Mouse (Mus musculus): ENCODE measurements around the gene Zfp524. TPM values are rescaled to one million over a fixed set of nuclear protein-coding genes. Genes with fewer than 3 reads are reported as not detected.

Zfp524 gene
- polyA plus RNA-seq, 1 experiment from 2014 or later, result 8.9 TPM

DNA sequence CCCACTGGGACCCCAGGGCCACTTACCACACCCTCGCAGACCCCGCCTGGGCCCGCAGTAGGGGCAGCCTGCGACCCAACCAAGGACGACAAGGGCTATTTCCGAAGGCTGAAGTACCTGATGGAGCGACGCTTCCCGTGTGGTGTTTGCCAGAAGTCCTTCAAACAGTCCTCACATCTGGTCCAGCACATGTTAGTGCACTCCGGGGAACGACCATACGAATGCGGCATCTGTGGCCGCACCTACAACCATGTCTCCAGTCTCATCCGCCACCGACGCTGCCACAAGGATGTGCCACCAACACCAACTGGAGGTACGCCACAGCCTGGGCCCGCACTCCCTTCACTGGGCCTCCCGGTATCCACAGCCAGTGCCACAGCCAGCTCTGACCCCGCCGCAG is 15.3 kb downstream of the Zfp524 start:
- peaks cover 69% of the 10 kb centered on the region for H3K36me3 ChIP-seq (replicated peaks; ENCODE audit: control insufficient read depth, insufficient read depth)
- 97% methylated on average over 22 of the region's 22 CpGs for WGBS
- 0 out of 2 replicates have a peak overlapping the region, but pooled peaks have one; percentile 7 for H3K4me3 ChIP-seq (replicated peaks; ENCODE audit: low read length)
- H3K4me1 ChIP-seq (replicated peaks; ENCODE audit: control insufficient read depth, insufficient read depth, low read length), result no peaks in the 10 kb centered on the region
- DNase-seq (ENCODE audit: low spot score), result no peak
- H3K27me3 ChIP-seq (ENCODE audit: control insufficient read depth, insufficient read depth, low read length), result no peaks in the 10 kb centered on the region
- H3K27ac ChIP-seq, result no peak overlapping the region
- no peak for ATAC-seq (ENCODE audit: low FRiP score)
- peaks cover 26% of the 10 kb centered on the region for H3K9me3 ChIP-seq (ENCODE audit: control insufficient read depth, low read length)
- no peak overlapping the region for H3K9ac ChIP-seq
- no peak overlapping the region for H3K4me2 ChIP-seq (replicated peaks)

DNA sequence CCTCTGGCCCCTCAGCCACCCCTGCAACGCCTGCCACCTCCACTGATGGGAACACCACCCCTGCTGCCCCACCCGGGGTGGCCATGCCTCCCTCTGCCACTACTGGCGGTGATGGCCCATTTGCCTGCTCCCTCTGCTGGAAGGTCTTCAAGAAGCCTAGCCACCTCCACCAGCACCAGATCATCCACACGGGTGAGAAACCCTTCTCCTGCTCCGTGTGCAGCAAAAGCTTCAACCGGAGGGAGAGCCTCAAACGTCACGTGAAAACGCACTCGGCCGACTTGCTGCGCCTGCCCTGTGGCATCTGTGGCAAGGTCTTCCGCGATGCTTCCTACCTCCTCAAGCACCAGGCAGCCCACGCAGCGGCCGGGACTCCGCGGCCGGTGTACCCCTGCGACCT is 15.7 kb downstream of the Zfp524 start:
- no peak for DNase-seq (ENCODE audit: low spot score)
- 93% methylated on average over 21 of the region's 21 CpGs for WGBS
- H3K27ac ChIP-seq, result no peak overlapping the region
- H3K27me3 ChIP-seq (ENCODE audit: control insufficient read depth, insufficient read depth, low read length), result no peaks in the 10 kb centered on the region
- H3K4me1 ChIP-seq (replicated peaks; ENCODE audit: control insufficient read depth, insufficient read depth, low read length), result no peaks in the 10 kb centered on the region
- H3K9me3 ChIP-seq (ENCODE audit: control insufficient read depth, low read length), result peaks cover 26% of the 10 kb centered on the region
- H3K4me3 ChIP-seq (replicated peaks; ENCODE audit: low read length), result 0 out of 2 replicates have a peak overlapping the region, but pooled peaks have one; percentile 7
- peaks cover 72% of the 10 kb centered on the region for H3K36me3 ChIP-seq (replicated peaks; ENCODE audit: control insufficient read depth, insufficient read depth)
- no peak overlapping the region for H3K4me2 ChIP-seq (replicated peaks)
- no peak overlapping the region for H3K9ac ChIP-seq
- ATAC-seq (ENCODE audit: low FRiP score), result no peak

DNA sequence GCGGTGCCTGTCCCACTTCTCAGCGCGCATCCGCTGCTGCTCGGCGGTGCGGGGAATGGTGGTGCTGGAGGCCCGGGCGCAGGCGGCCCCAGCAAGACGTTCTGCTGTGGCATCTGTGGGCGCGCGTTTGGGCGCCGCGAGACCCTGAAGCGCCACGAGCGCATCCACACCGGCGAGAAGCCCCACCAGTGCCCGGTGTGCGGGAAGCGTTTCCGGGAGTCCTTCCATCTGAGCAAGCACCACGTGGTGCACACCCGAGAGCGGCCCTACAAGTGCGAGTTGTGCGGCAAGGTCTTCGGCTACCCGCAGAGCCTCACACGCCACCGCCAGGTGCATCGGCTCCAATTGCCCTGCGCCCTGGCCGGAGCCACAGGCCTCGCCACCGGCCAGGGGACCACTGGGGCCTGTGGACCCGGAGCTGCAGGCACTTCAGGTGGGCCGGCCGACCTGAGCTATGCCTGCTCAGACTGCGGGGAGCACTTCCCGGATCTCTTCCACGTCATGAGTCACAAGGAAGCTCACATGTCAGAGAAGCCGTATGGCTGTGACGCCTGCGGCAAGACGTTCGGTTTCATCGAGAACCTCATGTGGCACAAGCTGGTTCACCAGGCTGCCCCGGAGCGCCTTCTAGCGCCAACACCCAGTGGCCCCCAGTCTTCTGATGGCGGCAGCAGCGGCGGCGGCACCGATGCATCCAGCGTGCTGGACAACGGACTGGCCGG is 16.5 kb downstream of the Zfp524 start:
- DNase-seq (ENCODE audit: low spot score) (no peak), ATAC-seq (ENCODE audit: low FRiP score) (no peak)
- no peak overlapping the region for H3K4me2 ChIP-seq (replicated peaks)
- H3K27me3 ChIP-seq (ENCODE audit: control insufficient read depth, insufficient read depth, low read length), result no peaks in the 10 kb centered on the region
- no peak overlapping the region for H3K27ac ChIP-seq
- peaks cover 26% of the 10 kb centered on the region for H3K9me3 ChIP-seq (ENCODE audit: control insufficient read depth, low read length)
- H3K4me3 ChIP-seq (replicated peaks; ENCODE audit: low read length), result no peak overlapping the region
- 82% methylated on average over 63 of the region's 63 CpGs for WGBS
- H3K4me1 ChIP-seq (replicated peaks; ENCODE audit: control insufficient read depth, insufficient read depth, low read length), result no peaks in the 10 kb centered on the region
- peaks cover 80% of the 10 kb centered on the region for H3K36me3 ChIP-seq (replicated peaks; ENCODE audit: control insufficient read depth, insufficient read depth)
- H3K9ac ChIP-seq, result no peak overlapping the region

DNA sequence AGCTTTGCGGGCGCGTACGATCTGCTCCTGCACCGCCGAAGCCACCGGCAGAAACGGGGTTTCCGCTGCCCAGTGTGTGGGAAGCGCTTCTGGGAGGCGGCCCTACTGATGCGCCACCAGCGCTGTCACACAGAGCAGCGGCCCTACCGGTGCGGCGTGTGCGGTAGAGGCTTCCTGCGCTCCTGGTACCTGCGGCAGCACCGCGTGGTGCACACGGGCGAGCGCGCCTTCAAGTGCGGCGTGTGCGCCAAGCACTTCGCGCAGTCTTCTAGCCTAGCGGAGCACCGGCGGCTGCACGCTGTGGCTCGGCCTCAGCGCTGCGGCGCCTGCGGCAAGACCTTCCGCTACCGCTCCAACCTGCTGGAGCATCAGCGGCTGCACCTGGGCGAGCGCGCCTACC is 17.3 kb downstream of the Zfp524 start:
- no peak overlapping the region for H3K27ac ChIP-seq
- H3K4me1 ChIP-seq (replicated peaks; ENCODE audit: control insufficient read depth, insufficient read depth, low read length), result no peaks in the 10 kb centered on the region
- no peaks in the 10 kb centered on the region for H3K27me3 ChIP-seq (ENCODE audit: control insufficient read depth, insufficient read depth, low read length)
- ATAC-seq (ENCODE audit: low FRiP score), result no peak
- WGBS, result 74% methylated on average over 46 of the region's 46 CpGs
- DNase-seq (ENCODE audit: low spot score), result no peak
- H3K9me3 ChIP-seq (ENCODE audit: control insufficient read depth, low read length), result peaks cover 26% of the 10 kb centered on the region
- H3K4me2 ChIP-seq (replicated peaks), result no peak overlapping the region
- H3K36me3 ChIP-seq (replicated peaks; ENCODE audit: control insufficient read depth, insufficient read depth), result peaks cover 88% of the 10 kb centered on the region
- no peak overlapping the region for H3K4me3 ChIP-seq (replicated peaks; ENCODE audit: low read length)
- H3K9ac ChIP-seq, result no peak overlapping the region

DNA sequence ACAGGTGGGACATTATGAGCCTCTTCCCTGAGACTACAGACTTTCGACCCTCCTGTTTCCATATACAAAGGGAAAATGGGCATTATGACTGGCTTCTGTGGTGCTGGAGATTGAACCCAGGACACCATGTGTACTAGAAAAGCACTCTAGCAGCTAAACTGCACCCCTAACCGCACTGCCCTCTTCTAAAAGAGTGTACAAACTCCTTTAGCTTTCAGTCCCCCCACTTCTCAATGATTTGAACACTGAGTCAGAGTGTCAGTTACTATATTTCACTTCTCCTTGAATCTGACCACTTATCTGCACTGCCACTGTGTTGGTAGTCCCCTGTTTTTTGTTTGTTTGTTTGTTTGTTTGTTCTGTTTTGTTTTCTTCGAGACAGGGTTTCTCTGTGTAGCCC is 19.6 kb downstream of the Zfp524 start, which contains the start of gene 4632433K11Rik:
Gene 4632433K11Rik, plus strand, starts transcription at position 301 of the 400 bp plus-strand sequence.
- Histone ChIP-seq H3K27me3 (ENCODE audit: control insufficient read depth, insufficient read depth, low read length) (no peaks in the 10 kb centered on the region), H3K4me1 (replicated peaks; ENCODE audit: control insufficient read depth, insufficient read depth, low read length) (peaks cover 11% of the 10 kb centered on the region; the same call in 1 of the 2 replicates), H3K9ac (no peak within 1 kb of the TSS), H3K4me2 (replicated peaks) (no peak within 1 kb of the TSS), H3K4me3 (replicated peaks; ENCODE audit: low read length) (no peak within 1 kb of the TSS), H3K9me3 (ENCODE audit: control insufficient read depth, low read length) (peaks cover 26% of the 10 kb centered on the region), H3K27ac (no peak within 1 kb of the TSS), H3K36me3 (replicated peaks; ENCODE audit: control insufficient read depth, insufficient read depth) (peaks cover 75% of the 10 kb centered on the region)
- ATAC-seq (ENCODE audit: low FRiP score), result no peak
- DNase-seq (ENCODE audit: low spot score), result no peak
- 94% methylated on average over 3 of the region's 3 CpGs for WGBS

DNA sequence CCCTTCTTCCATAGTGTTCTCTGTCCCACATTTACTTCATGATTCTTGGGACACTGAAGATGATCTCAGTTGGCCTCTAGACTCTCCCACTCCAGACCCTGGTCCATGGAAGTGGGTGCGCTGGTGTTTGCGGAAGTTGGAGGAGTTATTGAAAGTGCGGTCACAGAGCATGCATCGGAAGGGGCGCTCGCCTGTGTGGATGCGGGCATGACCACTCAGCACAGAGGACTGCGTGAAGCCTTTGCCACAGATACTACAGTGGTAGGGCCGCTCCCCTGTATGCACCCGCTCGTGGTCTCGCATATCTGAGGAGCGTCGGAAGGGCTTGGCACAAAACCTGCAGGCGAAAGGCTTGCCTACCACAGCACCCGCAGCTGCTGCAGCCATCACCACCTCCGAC is 21.4 kb downstream of the Zfp524 start:
- Histone ChIP-seq H3K4me2 (replicated peaks) (no peak overlapping the region), H3K9me3 (ENCODE audit: control insufficient read depth, low read length) (peaks cover 12% of the 10 kb centered on the region), H3K4me1 (replicated peaks; ENCODE audit: control insufficient read depth, insufficient read depth, low read length) (peaks cover 13% of the 10 kb centered on the region; the same call in 1 of the 2 replicates), H3K9ac (no peak overlapping the region), H3K4me3 (replicated peaks; ENCODE audit: low read length) (no peak overlapping the region), H3K27ac (no peak overlapping the region), H3K36me3 (replicated peaks; ENCODE audit: control insufficient read depth, insufficient read depth) (peaks cover 57% of the 10 kb centered on the region), H3K27me3 (ENCODE audit: control insufficient read depth, insufficient read depth, low read length) (no peaks in the 10 kb centered on the region)
- WGBS, result 97% methylated on average over 17 of the region's 17 CpGs
- DNase-seq (ENCODE audit: low spot score) (no peak), ATAC-seq (ENCODE audit: low FRiP score) (no peak)

DNA sequence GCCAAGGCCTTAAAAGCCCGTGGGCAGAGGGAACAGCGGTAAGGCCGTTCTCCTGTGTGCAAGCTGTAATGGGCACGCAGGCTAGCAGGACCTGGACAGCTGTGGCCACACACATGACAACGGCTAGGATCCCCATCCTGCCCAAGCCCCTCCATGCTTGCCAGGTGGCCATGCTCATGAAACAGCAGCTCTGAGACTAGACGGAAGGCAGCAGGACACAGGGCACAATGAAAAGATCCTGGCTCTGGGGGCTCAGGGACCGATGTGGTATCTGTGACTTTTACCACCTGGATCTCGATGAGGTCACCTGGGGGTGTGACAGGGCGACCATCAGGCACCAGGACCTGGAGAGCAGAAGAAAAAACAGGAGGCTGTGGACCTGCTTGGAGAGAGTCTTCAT is 21.9 kb downstream of the Zfp524 start:
- H3K27ac ChIP-seq, result no peak overlapping the region
- peaks cover 52% of the 10 kb centered on the region for H3K36me3 ChIP-seq (replicated peaks; ENCODE audit: control insufficient read depth, insufficient read depth)
- ATAC-seq (ENCODE audit: low FRiP score), result no peak
- no peak overlapping the region for H3K4me3 ChIP-seq (replicated peaks; ENCODE audit: low read length)
- peaks cover 6% of the 10 kb centered on the region for H3K9me3 ChIP-seq (ENCODE audit: control insufficient read depth, low read length)
- no peak for DNase-seq (ENCODE audit: low spot score)
- H3K27me3 ChIP-seq (ENCODE audit: control insufficient read depth, insufficient read depth, low read length), result no peaks in the 10 kb centered on the region
- H3K4me1 ChIP-seq (replicated peaks; ENCODE audit: control insufficient read depth, insufficient read depth, low read length), result peaks cover 13% of the 10 kb centered on the region; the same call in 1 of the 2 replicates
- H3K4me2 ChIP-seq (replicated peaks), result no peak overlapping the region
- WGBS, result 97% methylated on average over 9 of the region's 9 CpGs
- no peak overlapping the region for H3K9ac ChIP-seq

DNA sequence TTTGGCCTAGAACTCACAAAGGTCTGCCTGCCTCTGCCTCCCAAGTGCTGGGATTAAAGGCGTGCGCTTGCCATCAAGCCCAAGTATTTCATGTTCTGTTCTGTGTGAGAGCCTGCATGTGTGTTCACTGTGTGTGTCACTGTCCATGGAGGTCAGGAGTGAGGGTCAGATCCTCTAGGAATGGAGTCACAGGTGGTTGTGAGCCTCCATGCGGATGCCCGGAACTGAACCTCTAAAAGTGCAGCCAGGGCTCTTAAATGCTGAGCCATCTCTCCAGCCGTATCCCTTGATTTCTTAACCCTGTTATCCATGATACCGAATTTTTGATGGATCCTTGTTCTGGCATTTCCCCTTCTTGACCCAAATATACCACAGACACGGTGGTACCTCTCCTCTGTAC is 22.8 kb downstream of the Zfp524 start:
- no peak for ATAC-seq (ENCODE audit: low FRiP score)
- H3K9me3 ChIP-seq (ENCODE audit: control insufficient read depth, low read length), result no peaks in the 10 kb centered on the region
- peak overlapping the region; percentile 64; the same call in 1 of the 2 replicates for H3K4me2 ChIP-seq (replicated peaks)
- H3K27ac ChIP-seq, result peak overlapping the region; percentile 96; the same call in 1 of the 2 replicates
- no peak for DNase-seq (ENCODE audit: low spot score)
- WGBS, result 90% methylated on average over 7 of the region's 7 CpGs
- H3K9ac ChIP-seq, result no peak overlapping the region
- peaks cover 13% of the 10 kb centered on the region; the same call in 1 of the 2 replicates for H3K4me1 ChIP-seq (replicated peaks; ENCODE audit: control insufficient read depth, insufficient read depth, low read length)
- 0 out of 2 replicates have a peak overlapping the region, but pooled peaks have one; percentile 51 for H3K4me3 ChIP-seq (replicated peaks; ENCODE audit: low read length)
- peaks cover 43% of the 10 kb centered on the region for H3K36me3 ChIP-seq (replicated peaks; ENCODE audit: control insufficient read depth, insufficient read depth)
- H3K27me3 ChIP-seq (ENCODE audit: control insufficient read depth, insufficient read depth, low read length), result no peaks in the 10 kb centered on the region

DNA sequence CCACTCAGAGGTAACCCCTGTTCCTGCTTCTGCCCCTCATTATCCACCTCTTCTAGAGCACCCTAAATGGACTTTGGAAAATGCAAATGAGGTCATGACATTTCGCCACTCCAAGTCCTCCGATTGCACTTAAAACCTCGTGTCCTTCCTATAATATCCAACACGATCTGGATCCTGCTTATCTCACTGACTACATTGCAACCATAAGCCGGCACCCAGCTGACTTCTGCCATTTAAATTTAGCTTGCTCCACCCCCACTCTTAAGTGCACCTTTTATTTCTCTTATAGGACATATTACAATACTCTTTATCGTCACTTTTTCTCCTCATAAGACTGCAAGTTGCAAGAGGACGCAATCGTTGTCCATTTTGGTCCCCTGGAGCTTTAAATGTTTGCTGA is 23.3 kb downstream of the Zfp524 start:
- H3K27ac ChIP-seq, result peak overlapping the region; percentile 96; the same call in 1 of the 2 replicates
- H3K4me3 ChIP-seq (replicated peaks; ENCODE audit: low read length), result peak overlapping the region; percentile 51
- peaks cover 38% of the 10 kb centered on the region for H3K36me3 ChIP-seq (replicated peaks; ENCODE audit: control insufficient read depth, insufficient read depth)
- peaks cover 13% of the 10 kb centered on the region; the same call in 1 of the 2 replicates for H3K4me1 ChIP-seq (replicated peaks; ENCODE audit: control insufficient read depth, insufficient read depth, low read length)
- 92% methylated on average over 8 of the region's 8 CpGs for WGBS
- no peaks in the 10 kb centered on the region for H3K9me3 ChIP-seq (ENCODE audit: control insufficient read depth, low read length)
- no peak for ATAC-seq (ENCODE audit: low FRiP score)
- no peaks in the 10 kb centered on the region for H3K27me3 ChIP-seq (ENCODE audit: control insufficient read depth, insufficient read depth, low read length)
- H3K9ac ChIP-seq, result no peak overlapping the region; the same call in 1 of the 2 replicates
- no peak for DNase-seq (ENCODE audit: low spot score)
- peak overlapping the region; percentile 64 for H3K4me2 ChIP-seq (replicated peaks)
